Mouse (Mus musculus): ENCODE measurements at regions not wholly inside any gene's neighbourhood (a gene's known extent, or its start where the extent isn't known, plus 50 kb on each side); places are given as distances from the start of the nearest gene placed in this dataset.

DNA sequence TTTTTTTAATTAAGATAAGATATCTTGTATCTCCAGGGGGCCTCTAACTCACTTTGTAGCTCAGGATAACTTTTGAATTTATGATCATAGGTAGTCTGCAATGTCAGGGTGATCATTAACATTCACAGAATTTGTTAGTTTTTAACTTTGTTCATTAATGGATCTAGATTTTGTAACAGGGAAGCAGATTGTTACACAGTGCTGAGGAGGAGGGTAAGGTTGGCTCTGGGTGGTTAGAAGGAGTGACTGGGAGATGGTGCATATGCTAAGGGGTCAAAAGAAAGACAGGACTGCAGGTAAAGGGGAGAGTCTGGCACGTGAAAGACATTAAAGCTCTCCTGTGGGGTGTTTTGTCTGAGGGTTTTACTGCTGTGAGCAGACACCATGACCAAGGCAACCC lies 145.3 kb upstream of the Rap1b start:
- ATAC-seq (replicated peaks; ENCODE audit: low FRiP score, poor library complexity, severe bottlenecking), result no peak

DNA sequence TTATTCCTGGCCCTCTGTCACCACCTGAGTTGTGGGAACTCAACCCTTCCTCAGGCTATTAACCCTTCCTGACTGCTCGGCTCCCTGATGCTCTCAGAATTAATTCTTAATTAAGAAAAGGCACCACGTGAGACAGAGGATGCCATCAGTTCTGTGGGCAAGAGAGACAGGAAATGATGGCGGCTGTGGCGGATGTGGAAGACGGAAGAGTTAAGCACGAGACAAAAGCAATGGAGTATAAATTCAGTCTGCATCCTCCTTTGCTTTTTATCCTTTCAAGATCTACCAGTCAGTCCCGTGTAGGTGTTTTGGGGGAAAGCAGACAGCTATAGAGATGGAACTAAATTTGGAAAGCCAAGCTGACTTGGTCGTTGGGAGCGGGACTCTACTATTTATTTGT lies 146.5 kb upstream of the Rap1b start:
- ATAC-seq (replicated peaks; ENCODE audit: low FRiP score, poor library complexity, severe bottlenecking), result no peak

DNA sequence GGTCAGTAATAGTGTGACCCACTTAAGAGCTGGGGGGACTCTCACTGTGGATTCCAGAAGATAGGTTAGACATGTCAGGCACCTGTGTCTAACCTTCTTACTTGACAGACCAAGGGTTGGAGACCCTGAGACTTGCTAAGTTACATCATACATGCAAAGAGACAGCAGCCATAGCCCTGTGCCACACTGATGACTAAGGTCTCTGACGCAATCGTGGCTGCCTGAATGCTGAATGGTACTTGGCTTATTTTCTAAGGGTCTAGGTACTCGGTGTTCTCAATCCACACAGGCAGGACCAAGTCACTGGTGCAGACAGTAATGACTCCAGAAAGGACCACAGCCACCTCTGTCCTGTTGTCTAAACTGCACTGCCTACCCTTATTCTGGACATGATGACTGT lies 147.8 kb upstream of the Mdm1 start:
- no peak for ATAC-seq (replicated peaks; ENCODE audit: low FRiP score, poor library complexity, severe bottlenecking)

DNA sequence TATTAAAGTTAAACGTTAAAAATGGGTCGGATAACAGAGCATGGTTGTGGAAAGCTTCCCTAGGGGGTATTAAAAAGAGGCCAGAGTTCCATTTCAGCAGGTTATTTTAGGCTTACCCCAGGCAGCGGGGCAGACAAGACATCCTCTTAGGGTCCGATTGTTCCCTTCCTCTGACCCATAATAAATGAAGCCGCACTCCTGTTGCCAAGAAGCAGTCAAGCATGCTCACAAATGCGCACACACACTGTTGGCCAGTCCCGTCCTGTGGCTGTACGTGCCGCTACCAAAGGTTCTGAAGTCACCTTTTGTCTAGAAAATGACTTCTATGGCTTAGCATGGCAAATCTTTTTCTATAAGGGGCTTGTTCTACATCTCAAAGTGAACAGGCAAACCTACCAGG lies 146.8 kb upstream of the Mdm1 start:
- ATAC-seq (replicated peaks; ENCODE audit: low FRiP score, poor library complexity, severe bottlenecking), result no peak

DNA sequence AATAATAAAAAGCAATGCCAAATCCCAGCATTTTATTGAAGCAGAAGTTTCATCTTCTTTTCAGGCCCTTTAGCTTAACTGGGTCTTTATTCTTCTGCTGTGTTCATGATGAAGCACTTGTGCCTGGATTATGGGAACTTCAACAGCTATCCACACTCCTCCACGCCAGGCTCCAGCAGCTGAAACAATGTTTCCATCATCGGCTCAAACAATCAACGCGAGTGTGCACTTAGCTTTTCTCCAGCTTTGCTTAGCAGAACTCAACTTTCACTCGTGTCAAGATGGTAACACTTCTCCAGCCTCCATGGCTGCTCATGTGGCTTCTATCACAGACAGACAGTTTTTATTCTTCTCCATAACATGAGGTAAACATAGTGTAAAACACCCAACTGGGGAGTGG lies 143.8 kb upstream of the Mdm1 start:
- no peak for ATAC-seq (replicated peaks; ENCODE audit: low FRiP score, poor library complexity, severe bottlenecking)

DNA sequence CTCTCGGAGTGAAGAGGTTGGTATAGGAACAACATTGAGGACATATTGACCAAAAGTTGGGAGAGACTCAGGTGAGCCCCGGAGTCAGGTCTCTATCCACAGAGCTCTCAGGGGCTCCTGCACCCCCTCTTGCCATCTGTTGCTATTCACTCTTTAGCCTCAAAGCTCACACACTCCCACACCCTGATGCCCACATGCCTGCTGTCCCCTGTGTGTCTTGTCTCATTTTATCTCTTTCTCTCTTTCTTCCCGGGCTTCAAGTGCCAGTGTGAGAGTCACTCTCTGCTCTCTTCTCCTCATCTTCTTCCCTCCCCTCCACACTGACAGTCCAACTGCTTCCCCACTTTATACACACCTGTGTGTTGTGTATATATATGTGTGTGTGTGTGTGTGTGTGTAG lies 141.0 kb upstream of the Mdm1 start:
- ATAC-seq (replicated peaks; ENCODE audit: low FRiP score, poor library complexity, severe bottlenecking), result no peak

DNA sequence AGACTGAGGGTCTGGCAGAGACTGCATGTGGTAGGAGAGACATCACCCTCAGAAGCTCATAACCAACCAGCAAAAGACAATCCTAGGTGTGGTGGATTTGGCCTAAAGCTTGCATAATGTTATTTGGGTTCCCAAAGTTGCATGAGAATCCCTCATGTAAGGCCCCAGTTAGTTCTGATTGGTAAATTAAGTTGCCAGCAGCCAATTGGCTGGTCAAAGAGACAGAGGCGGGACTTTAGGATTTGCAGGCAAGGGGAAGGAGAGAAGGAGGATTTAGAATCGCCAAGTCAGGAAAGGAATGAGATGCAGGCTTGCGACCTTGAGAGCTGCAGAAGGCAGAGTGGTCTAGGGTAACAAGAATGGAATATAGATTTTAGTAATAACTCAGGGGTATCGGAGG lies 140.1 kb upstream of the Mdm1 start:
- no peak for ATAC-seq (replicated peaks; ENCODE audit: low FRiP score, poor library complexity, severe bottlenecking)

DNA sequence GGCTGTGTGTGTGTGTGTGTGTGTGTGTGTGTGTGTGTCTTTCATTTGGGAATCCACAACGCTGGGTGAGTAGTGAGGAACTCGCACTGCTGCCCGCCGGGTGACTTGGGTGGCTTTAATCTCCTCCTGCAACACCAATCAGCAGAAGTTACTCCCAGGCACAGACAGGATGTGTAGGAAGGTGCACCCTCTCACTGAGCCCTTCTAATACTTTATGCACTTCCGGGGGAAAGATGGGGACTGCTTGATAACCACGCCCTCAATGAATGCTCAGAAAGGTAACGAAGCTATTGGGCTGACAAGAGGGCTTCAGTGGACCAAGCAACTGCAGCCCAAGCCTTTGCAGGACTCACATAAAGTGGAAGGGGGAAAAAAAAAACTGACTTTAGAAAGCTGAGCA lies 139.6 kb upstream of the Mdm1 start:
- no peak for ATAC-seq (replicated peaks; ENCODE audit: low FRiP score, poor library complexity, severe bottlenecking)

DNA sequence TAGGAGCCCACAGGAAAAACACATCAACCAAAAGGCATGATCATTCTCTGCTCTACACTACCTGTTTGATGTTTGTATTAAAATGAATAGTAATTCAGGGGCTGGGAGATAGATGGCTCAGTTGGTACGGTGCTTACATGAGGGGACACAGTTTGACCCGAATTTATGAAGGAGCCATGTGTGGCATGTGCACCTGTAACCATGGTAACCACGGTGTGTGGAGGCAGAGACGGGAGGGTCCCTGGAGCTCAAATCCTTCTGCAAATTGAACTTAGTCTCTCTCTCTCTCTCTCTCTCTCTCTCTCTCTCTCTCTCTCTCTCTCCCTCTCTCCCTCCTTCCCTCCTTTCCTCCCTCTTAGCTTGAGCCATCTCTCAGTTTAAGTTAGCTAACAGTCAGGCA lies 139.1 kb upstream of the Mdm1 start:
- ATAC-seq (replicated peaks; ENCODE audit: low FRiP score, poor library complexity, severe bottlenecking), result no peak

DNA sequence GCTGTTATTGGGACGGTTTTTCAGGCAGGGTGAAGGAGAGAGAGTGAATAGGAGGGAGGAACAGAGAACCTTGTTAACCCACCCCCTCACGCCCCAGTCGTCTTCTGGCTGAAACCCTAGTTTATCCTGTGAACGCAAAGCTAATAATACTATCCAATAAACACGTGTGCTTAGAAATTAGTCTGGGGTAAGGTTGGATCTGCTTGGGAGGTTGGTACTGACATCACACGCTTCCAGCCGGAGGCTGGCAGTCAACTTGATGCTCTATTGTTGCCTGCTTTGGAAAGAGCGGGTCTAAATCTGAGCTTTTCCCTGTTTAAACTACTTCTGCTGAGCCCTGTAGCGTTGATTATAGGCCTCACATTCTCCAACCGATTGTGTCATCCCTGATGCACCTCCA lies 138.4 kb upstream of the Mdm1 start:
- ATAC-seq (replicated peaks; ENCODE audit: low FRiP score, poor library complexity, severe bottlenecking), result no peak

DNA sequence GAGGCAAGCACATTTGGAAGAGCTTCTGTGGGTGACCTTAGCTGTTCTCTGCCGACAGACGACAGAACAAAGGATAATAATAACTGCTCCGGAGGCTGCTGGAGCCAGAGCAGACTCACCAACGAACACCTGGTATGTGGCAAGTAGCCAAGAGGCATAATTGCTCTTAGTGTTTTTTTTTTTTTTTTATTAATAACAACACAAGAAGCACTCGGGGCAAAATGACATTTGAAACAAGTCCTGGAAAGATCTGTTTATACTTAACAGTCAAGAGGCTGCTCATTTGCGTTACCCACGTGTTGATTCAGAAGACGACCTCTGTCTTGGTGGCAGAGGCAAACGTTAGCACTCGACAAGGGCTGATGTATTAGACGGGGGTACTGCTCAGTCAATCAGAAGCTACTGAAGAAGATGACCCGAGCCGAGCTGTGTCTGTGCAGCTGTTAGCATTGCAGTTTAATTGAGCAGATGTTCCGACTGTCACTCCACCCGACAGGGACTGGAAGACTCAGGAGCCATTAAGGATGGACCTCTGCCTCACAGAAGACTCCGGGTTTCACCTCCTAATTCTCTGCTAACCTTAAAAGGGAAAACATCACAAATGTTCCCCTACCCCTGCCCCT lies 137.8 kb upstream of the Mdm1 start:
- no peak for ATAC-seq (replicated peaks; ENCODE audit: low FRiP score, poor library complexity, severe bottlenecking)

DNA sequence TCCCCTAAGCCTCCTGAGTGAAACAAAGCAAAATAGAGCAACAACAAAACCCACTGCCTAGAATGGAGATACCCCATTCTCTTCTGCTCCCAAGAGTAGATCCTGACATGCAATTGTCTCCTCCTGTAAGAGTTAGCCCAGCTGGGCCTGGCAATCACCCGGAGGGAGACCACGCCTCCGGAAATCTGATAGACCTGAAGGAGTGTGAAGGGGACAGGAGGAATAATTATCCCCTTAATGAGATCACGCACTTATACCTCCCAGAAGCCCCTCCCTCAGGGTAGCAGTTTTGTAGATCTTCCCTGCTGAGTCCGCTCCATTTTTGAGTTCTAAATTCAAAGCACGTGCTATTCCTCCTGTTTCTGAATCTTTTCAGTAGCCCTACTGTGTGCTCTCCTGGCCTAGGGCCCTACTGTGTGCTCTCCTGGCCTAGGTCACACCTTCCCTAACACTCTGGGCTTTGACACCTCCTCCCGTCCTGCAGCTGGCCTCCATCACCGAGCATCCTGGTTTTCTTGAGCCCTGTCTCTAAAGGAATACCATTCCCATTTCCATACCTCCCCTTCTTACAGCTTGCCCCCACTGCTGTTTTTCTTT lies 137.2 kb upstream of the Mdm1 start:
- ATAC-seq (replicated peaks; ENCODE audit: low FRiP score, poor library complexity, severe bottlenecking), result no peak

DNA sequence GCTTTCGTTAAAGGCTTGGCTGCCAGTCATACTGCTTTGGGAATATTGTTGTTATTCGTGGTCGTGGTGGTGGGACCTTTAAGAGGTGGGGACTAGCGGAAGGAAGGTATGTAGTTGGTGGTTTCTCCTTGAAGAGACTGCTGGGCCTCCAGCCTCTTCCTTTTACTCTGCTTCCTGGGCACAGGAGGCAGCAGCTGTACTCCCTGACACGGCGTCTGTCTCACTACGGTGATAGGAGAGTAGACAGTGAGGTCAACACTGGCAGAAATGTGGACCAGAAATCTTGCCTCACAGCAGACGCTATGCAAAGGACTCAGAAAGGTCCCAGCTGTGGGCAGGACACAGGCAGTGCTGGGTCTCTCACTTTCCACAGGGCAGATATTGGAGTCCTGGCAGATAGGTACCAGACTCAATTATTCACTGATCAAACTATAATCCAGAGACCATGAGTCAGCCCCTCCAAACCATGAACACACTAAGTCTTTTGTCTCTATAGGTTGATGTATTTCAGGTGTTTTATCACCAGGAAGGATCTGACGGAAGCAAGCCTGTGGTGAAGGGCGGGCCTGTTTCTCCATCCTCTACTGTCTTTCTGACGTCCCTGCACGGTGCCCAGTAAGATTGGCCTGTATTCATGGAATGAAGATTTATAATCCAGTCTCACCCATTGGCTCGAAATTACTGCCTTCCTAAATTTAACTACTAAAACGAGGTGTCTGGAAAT lies 134.6 kb upstream of the Mdm1 start:
- no peak for ATAC-seq (replicated peaks; ENCODE audit: low FRiP score, poor library complexity, severe bottlenecking)

DNA sequence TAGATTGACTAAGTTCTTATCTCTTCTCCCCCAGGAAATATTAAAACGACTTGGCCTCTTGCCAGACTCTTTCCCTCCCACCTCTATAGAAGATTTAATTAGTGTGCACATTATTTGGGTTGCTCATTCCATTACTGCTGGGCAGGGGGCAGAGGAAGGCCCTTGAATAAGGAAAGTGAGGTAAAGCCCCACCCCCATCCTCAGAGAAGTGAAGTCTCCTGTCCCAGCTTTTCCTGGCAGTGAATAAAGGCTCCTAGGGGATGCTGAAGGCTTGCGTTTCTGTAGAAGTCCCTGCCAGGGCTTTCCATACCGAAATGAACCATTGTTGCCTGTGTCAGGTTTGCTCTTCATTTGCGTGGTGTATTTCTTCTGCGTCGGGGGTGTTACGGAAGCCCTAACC lies 133.8 kb upstream of the Mdm1 start:
- ATAC-seq (replicated peaks; ENCODE audit: low FRiP score, poor library complexity, severe bottlenecking), result no peak

DNA sequence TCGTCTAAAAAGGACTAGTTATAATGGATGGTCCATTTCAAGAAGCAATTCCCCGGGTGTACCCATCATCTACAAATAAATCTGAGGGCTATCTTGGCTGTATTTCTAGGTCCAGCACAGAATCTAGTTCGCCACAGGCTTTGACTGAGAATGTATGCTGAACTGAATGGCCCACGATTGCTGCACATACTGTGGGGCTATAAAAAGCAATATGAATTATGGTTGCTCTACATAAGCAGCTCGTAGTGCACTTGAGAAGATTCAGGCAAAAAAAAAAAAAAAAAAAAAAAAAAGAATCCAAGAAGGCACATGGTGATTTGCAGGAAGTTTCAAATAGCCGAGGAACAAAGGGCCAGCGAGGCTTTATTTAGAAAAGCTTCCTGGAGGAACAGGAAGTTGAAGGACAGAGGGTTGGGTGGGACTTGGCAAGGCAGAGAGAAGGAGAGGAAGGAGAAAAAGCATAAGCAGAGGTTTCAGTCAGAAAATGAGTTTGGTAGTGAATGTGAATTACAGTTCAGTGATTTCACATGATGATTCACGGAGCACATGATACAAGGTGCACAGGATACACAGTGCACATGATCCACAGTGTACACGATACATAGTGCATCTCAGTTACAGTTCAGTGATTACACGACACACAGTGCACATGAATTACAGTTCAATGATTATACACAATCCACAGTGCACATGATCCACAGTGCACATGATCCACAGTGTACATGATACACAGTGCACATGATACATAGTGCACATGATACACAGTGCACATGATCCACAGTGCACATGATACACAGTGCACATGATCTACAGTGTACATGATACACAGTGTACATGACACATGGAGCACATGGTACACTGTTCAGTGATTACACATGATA lies 129.7 kb upstream of the Mdm1 start:
- no peak for ATAC-seq (replicated peaks; ENCODE audit: low FRiP score, poor library complexity, severe bottlenecking)

DNA sequence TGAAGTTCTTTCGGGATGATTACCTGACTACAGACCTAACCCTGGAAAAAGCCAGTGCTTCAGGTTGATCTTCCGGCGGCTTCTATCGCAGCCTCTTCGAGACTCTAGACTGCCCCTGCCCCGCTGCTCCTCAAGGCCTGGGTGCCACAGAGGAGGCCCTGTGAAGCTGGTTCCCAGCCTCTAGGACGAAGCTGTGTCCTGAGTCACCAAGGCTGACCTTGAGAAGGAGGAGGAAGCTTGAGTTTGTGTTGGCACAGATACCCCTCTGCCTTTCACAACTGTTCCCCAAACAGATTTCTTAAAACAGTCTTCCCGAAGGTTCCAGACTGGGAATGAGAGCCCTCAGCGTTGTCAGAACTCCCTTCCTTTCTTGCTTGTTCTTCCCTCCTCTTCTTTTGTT lies 112.8 kb upstream of the Mdm1 start:
- ATAC-seq (replicated peaks; ENCODE audit: low FRiP score, poor library complexity, severe bottlenecking), result no peak

DNA sequence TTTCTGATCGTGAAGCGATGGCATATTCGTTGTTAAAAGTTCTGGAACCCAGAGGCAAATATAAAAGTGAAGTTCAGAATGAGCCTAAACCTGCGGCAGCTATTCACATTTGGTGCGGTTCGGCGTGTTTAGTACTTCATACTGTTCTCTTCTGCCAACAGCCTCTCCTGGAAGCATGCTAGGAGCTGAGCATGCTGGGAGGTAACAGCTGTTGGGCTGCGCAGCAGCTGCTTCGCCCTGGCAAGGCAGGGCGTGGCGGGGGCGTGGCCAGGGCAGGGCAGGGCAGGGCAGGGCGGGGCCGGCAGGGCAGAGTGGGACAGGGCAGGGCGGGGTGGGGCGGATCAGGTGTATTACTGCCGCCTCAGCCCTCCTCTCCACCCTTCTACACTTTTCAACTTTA lies 107.2 kb upstream of the Mdm1 start:
- no peak for ATAC-seq (replicated peaks; ENCODE audit: low FRiP score, poor library complexity, severe bottlenecking)

DNA sequence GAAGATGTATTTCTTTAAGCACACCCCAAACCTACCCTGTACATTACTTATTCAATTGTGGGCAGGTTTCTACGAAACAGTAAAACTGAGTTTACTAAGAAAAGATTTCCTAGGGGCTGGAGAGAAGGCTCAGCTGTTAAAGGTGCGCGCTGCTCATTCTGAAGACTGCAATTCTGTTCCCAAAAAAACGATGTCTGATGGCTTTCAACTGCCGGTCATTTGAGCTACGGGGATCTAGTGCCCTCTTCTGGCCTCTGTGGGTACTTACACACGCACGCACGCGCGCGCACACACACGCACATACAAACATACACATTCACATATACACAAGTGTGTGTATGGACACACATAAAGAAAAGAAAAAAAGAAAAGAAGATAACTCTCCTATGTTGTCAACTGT lies 106.6 kb upstream of the Mdm1 start:
- ATAC-seq (replicated peaks; ENCODE audit: low FRiP score, poor library complexity, severe bottlenecking), result no peak

DNA sequence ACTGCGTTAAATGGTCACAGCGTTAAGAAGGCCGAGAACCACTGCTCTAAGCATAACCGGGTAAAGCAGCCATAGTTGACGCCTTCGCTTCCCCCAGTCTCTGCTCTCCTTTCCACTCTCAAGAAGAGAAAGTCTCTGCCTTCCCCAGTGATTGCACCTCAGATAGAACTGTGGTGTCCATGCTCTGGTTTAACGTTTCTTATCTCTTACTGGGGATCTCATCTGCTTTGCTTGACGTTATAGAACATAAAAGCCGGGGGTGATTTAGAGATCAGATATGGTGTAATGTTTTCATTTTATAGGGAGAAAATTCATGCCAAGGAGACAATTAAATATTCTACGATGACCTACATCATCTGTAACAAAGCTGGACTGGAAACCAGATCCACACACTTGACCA lies 103.1 kb upstream of the Mdm1 start:
- no peak for ATAC-seq (replicated peaks; ENCODE audit: low FRiP score, poor library complexity, severe bottlenecking)

DNA sequence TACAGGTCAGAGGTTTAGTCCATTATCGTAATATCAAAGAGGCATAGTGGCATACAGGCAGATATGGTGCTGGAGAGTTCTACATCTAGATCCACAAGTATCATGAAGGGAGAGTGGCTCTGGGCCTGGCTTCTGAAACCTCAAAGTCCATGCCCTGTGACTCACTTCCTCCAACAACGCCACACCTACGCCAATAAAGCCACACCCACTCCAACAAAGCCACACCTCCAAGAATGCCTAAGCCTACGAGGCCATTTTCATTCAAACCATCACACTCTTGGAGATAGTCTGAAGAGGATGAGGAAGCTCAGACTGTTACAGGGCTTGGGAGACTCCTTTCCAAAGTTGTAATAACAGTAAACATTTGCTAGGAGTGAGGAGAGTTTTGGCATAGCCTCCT lies 102.6 kb upstream of the Mdm1 start:
- no peak for ATAC-seq (replicated peaks; ENCODE audit: low FRiP score, poor library complexity, severe bottlenecking)

DNA sequence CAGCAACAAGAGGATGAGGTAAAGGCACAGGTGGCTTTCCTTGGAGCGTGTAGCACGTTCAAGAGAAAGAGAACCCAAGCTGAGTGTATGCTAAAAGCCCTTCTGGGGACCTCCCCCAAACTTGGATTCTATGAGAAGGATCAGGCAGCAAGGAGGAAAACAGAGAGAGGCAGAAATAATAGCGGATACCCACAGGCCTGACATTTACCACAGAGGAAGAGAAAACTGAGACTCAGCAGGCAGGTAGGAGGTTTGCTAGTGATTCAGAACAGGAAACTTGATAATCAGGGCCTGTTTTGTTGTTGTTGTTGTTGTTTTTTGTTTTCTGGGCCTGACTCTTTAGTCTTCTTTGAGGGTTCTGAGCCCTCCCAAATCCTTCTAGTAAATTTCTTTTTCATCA lies 100.5 kb upstream of the Mdm1 start:
- ATAC-seq (replicated peaks; ENCODE audit: low FRiP score, poor library complexity, severe bottlenecking), result no peak
